Mouse (Mus musculus): ENCODE results near the gene Cab39l.

DNA sequence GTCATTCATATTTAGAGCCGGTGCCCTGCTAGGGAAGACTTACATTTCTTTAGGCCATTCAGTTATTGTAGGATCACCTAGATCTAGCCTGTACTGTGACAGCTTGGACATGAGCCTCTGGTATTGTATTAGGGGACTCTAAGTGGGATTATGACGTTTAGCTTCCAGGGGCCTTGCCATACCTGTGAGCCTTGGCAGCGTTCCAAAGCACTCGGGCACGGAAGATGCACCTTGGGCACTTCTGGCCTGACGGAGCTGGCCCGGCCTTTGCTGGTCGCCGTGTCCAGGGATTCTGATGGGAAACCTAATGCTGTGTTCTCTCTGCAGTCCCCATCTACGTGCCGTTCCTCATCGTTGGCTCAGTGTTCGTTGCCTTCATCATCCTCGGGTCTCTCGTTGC, 188.5 kb downstream of the Cab39l start:
- TF ChIP-seq POLR2A (IDR thresholded peaks at IDR 0.05; ENCODE audit: low read depth, low read length), result no peak
- no peak for TF ChIP-seq CTCF (IDR thresholded peaks at IDR 0.05; ENCODE audit: extremely low read depth, insufficient read length, insufficient replicate concordance, low read depth, low read length)
